Mouse (Mus musculus) left cerebral cortex, postnatal 4 days (tissue): Measurements from ENCODE around the gene Cacnb4. TPM values are rescaled to one million over a fixed set of nuclear protein-coding genes. Genes with fewer than 3 reads are reported as not detected.

Experiments
- DNase-seq: peaks from one replicate; pipeline ENCODE4 v3.0.0-alpha.2; 2022
- intact Hi-C: fragments of 180-260 bp; cut with DNase I; formaldehyde crosslinking; loops from one replicate; pipeline ENCODE4 v1.15.1; 2025
- total RNA-seq, 2 experiments: library from RNA; stranded (reverse); gene quantifications; 2 replicates each; pipeline ENCODE4 v1.2.3; 2021

Gene Cacnb4
- 10 to 100 TPM; 39.9 to 43.7 TPM for total RNA-seq

DNA sequence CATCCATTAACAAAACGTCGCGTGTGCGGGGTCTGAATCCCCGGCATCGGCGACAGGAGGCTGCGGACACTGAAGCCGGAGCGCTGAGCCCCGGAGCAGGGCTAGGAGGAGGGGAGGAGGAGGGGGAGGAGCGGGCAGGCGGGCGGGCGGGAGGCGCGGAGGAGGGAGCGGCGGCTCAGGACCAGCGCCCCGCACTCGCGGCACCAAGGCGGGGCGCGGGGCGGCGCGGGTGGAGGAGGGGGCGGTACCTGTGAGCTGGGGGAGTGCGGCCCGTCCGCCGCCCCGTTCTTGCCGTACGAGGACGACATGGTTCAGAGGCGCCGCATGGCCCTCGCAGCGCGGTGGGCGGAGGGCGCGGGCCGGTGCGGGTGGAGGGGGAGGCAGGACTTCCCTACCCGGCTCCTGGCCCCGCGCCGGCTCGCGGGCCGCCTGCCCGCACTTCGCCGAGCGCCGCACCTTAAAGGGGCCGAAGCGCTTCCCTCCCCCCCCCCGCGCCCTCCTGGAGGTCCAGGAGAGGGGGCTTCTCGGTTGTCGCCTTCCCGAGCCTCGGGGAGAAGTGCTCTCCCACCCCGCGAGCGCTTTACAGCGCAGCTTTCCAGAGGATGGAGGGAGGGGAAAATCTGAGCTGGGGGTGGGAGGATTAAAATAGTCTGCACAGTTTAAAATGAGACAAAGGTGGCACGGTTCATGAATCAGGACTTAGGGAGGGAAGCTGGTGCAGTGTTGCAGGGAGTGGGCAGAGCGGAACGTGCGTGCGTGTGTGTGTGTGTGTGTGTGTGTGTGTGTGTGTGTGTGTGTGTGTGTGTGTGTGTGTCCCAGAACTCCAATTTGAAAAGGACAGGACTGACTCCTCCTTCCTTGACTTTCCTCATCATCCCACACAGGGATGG is at the start of gene Cacnb4:
Cacnb4 (minus strand) TSS at position 809 of the 890 bp plus-strand sequence.
- intact Hi-C loops: no loop called here
- peak; percentile 74 for DNase-seq

DNA sequence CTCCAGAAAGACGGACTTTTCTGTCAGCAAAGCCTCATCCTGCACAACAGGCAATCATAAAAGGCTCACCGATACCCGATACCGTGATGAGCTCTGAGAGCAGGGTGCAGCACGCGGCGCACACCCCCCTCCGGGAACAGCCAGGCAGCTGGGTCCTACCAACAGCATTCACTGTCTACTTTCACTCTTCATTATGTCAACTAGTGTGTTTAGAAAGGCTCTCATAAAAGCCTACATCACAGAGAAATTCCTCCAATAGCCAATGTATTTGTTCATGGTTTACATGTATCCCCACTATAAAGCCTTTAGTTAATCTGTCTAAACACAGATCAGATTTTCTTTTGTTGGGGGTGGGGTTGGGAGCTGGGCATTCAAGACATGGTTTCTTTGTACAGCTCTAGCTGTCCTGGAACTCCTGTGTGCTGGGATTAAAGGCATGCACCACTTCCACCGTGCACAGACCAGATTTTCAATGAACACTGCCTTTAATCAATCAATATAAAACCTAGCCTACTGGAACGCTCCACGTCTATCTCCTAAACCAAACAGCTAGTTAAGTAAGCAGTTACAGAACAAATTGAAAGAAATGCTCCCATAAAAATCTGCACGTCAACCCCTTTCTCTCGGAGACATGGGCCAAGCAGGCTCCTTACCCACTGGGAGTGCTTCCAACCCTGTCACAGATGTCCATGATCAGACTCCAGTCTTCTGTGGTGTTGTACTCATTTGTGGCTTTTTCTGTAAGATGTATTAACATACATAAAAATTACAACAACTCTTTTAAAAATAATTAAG is 43.8 kb upstream of the Cacnb4 start:
- DNase-seq: peak; percentile 20
- intact Hi-C loops: no loop called here

DNA sequence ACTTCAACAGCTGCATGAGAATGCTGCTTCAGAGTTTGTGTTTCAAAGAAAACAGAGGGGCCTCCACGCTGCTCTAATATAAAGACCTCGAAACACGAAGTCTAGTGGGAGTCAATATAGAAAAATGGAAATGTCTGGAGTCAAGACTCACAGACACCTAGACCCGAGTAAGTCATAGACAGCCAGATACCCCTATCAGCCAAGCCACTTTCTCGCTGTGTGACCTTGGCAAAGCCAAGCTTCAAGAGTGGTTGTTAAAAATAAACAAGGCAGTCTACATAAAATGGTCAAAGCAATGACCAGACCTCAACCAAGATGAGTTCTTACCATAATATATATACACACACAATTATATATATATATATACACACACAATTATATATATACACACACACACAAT is 40.4 kb upstream of the Cacnb4 start:
- DNase-seq: no peak
- intact Hi-C loops: no loop called here

DNA sequence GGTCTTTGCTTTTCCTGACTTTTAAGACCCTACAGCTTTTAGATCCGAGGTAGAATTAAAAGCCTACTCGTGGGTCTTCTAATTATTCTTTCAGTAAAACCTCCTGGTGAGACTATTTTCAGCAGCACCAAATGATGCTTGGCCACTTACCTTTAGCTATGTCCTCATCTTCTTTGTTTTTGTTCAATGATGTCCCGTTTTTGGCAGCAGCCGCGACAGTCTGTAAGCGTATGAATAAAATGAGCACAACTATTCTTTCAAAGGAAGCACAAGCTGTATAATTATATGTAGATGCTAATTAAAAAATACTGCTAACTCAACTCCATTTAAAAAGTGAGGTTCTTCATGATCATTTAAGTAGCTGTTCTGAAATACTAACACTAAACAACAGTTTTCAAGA is 38.9 kb upstream of the Cacnb4 start:
- DNase-seq: no peak
- intact Hi-C loops: no loop called here

DNA sequence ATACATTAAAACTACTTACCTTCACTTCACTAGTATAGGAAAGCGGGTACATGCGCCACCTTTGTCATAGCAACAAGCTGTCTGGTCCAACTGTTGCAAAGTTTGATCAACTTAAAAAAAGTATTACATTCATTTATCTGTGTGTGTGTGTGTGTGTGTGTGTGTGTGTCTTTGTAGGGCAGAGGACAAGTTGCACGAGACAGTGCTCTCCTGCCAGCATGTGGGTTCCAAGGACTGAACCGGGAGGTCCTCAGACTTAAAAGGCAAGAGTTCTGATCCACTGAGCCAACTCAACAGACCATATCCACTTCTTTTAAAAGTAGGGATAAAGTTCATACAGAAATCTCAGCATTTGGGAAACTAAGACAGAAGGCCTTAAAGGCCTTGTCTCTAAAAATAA is 37.5 kb upstream of the Cacnb4 start:
- DNase-seq: no peak
- intact Hi-C loops: no loop called here

DNA sequence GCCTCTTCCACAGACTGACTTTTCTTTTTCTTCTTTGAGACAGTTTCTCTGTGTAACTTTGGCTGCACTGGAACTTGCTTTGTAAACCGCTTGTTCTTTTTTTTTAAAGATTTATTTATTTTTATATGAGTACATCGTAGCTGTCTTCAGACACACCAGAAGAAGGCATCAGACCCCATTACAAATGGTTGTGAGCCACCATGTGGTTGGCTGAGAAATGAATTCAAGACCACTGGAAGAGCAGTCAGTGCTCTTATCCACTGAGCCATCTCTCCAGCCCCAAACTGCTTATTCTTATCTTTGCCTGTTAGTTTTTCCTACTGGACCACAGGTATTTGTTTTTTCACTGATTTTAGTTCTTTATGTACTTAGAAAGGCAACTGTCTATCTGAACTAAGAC is 34.2 kb upstream of the Cacnb4 start:
- no peak for DNase-seq

DNA sequence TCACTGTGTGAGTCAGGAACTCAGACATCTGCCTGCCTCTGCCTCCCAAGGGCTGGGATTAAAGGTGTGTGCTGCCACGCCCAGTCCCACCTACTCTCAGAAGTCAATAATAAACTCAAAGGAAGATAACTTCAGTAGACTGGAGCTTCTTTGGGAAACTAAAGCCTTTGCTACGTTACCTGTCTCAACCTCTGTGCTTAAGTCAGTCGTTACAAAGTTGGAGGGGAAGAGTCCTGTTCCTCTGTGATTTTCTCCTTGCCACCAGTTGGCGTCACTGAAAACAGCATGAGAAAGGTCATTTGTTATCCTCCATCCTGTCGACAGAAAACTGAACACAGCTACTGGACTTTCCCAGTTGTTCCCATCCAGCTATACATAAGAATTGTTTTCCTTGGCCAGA is 32.8 kb upstream of the Cacnb4 start:
- no peak for DNase-seq
- intact Hi-C loops: loop anchor here (10.0 kb wide), 1 partner anchor 75 kb away; no protein-coding TSS in a partner anchor

More for the DNA sequence above, 34.2 kb upstream of the Cacnb4 start:
- intact Hi-C loops: no loop called here

DNA sequence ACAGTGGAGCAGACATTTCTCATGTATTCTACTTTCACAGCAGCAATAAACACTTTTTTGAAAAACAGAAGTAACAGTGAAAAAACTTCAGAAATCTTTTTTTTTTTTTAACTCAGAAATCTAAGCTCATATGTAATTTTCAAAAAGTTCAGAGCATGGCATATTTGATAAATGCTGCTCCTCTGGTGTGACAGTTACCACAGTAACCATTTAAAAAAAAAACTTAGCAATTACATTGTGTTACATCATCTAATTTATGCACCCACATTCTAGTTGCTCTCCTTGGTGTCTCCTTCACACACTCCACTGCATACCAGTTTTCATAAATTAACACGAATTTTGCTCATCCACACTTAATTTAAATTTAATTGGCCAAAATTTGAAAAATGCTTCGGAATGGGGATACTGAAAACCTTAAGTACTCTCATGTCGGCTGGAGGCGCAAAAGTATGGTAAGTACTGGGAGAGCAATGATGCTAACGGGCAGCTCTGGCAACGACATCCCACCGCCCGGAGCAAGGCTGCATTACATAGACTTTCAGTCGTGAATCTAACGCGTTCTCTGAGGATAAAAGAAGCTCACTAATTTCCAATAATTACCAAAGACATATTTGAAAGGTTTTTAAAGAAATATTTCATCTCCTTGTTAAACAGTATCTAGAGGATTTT is 24.9 kb upstream of the Cacnb4 start:
- intact Hi-C loops: loop anchor here (10.0 kb wide), 1 partner anchor 67 kb away; no protein-coding TSS in a partner anchor
- no peak for DNase-seq

DNA sequence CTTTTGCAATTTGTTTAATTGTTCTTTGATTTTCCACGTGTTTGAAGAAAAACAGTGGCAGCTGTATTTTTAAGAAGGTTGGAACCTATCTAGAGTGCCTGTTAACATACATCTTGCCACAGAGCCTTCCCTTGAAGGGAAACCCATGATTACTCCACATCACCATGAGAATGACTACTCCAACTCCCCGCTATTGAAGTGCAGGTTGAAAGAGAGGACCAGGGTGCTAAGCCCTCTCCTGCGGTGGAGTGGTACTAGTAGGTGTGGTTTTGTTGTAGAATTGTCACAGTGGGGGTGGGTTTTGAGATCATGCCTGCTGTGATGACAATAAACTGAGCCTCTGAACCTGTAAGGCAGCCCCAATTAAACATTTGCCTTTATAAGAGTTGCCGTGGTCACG is 23.7 kb upstream of the Cacnb4 start:
- intact Hi-C loops: loop anchor here (10.0 kb wide), 1 partner anchor 66 kb away; no protein-coding TSS in a partner anchor
- no peak for DNase-seq

DNA sequence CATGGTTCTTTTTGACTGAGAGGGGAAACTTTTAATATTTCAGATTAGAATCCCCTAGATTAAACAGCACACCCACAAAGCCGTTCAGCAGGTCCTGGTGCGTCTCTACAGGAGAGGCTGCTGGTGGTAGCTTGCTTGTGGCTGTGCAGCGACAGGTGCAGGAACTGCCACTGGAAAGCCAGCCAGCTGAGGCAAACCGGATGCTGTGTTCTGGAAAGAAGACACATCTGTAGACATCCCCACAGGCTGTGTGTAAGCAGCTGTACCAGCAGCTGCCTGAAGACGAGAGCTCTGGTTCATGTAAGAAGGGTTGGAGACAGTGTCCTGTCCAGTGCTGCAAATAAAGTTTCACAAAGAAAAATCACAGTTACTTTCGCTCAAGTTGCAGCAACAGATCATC is 18.0 kb upstream of the Cacnb4 start:
- DNase-seq: no peak
- intact Hi-C loops: no loop called here

DNA sequence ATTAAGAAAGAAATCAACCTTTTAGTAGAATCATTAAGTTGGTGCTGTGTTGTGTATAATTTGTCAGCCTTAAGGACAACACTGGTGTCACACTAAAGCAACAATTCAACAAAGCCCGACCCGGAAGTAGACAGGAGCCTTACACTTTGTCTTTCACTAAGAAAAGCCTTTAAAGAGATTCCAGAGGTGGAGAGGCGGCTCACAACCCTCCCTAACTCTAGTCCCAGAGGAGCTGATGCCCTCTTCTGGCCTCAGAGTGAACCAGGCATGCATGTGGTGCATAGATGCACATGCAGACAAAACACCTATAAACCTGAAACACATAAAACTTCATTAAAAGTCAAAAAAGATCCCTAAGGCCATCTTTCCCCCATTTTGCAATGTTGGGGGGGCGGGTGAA is 15.1 kb upstream of the Cacnb4 start:
- DNase-seq: no peak
- intact Hi-C loops: no loop called here

DNA sequence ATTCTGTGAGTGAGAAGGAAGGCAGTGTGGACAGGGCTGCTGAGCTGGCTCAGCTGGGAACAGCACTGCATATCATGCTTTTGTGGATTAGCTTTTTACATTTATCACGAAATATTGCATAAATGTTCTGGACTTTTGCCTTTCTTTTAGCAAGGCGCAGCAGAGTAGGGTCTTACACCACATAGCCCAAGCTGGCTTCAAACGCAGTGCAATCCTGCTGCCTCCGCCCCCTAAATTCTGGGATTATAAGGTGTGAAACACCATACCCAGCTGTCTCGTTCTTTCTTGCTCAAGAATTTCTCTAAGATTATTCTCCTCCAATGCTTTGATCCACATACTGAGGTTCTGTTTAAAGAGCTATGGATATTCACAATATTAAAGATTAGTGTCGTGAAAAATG is 10.0 kb upstream of the Cacnb4 start:
- no peak for DNase-seq
- intact Hi-C loops: no loop called here

DNA sequence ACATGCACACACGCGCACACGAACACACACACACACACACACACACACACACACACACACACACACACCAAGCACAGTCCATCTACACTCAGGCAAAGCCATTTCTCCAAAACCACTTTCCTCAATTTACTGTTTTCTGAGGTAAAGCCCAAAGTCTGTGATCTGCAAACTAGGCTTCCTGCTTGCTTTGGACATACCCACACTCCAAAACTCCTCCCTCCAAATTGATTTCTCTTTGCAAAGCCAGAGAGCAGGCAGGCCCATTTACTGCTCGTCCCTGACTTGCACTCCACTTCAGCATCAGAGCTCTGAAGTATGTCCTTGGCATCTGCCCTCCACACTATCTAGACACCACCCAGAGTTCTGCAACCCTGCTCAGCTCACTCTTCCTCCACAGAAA is 958 bp upstream of the Cacnb4 start:
- no peak for DNase-seq

DNA sequence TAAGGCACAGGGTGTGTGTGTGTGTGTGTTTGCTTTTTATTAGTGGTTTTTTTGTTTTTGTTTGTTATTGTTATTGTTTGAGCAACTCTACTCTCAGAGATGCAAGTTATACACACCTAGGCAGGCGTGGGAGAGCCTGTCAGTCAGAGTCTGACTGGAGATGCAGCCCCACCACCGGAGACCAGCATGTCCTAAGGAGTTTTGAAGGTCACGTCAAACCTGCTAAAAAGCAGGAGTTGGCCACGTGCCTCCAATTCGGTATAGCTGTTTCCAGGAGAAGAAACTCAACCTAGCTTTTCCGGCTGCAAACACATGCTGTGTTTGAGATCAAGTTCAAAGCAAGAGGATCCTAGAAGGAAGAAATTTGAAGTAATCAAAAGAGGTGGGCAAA is 277 bp upstream of the Cacnb4 start:
- intact Hi-C loops: no loop called here
- DNase-seq: peak; percentile 33

More for the DNA sequence above, 958 bp upstream of the Cacnb4 start:
- intact Hi-C loops: no loop called here

DNA sequence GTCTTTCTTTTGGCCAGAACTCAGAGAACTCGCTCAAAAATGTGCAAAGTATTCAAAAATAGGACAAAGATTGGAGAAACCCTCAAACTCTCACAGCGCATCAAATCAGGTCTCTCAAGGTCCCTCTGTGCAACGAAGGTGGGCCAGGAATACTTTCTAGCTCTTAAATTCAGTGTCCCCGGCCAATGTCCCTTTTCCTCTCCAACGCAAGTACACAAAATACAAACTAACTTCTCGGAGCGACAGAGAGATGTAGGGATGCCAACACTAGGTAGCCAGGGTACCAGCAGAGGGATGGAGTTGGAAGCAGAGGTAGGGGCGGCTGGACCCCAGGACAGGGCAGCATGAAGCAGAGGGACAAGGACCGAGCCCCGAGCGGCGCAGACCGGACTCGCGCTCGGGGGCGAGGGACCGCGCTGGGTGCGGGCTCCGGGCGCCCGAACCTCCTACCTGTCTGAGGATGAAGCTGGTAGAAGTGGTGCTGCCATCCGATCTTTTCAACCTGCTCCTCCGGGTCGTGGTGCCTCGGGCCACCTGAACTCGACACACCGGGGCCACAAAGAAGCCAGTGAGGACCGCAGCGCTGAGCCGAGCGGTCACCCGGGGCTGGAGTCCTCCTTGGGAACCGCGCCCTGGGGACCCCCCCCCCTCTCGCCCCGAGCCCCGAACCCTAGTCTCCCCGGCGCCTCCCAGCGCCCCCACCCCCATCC is 1.2 kb downstream of the Cacnb4 start:
- intact Hi-C loops: no loop called here
- peak; percentile 6 for DNase-seq

DNA sequence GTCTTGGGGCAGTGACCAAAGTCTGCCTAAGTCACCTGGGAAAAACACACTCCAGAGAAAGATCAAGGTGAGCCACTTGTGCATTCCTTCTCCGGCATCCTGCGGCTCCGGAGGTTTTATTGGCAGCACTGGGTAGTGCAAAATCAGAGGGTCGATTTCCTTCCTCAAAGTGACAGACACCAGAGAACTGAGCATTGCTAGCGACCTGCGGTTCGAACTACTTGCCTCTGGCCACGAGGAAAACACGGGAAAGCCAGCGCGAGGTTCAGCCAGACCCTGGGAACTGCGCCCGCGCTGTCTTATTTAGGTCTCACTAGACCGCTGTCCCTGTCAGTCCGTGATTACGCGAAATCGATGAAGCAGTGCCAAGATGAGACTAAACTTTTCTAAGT is 1.7 kb downstream of the Cacnb4 start:
- peak; percentile 26 for DNase-seq

DNA sequence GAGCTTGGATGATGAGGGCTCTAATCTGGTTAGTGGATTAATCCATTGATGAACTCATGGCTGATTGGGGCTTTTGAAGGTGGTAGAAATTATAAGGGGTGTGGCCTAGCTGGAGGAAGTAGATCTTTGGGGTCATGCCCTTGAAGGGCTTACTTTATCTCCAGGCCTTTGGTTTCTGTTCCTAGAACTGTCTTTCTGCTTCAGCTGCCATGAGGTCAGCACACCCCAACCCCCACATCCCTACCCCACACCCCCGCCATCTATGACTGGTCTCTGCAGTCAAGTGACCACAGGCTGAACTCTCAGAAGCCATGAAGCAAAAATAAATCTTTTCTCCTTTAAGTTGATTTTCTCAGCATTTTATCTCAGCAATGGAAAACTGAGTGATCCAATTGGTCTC is 3.5 kb downstream of the Cacnb4 start:
- intact Hi-C loops: no loop called here

More for the DNA sequence above, 1.7 kb downstream of the Cacnb4 start:
- intact Hi-C loops: no loop called here

DNA sequence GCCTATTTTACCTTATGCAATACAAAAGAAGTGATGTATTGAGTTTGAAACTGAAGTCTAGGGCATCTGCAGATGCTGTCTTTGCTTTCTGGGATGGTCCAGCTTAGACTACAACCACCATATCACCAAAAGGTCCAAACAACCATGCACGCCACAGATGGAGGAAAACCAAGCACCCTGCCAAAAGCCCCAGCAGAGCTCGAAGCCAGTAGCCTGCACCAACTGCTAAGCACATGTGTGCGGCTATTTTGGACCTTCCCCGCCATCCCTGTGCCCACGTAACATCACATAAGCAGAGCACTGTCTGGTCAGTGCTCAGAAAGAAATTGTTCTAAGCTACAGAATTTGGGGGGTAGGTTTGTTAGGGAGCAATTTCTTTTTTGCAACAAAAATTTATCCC is 5.9 kb downstream of the Cacnb4 start:
- peak; percentile 12 for DNase-seq
- intact Hi-C loops: no loop called here

More for the DNA sequence above, 3.5 kb downstream of the Cacnb4 start:
- no peak for DNase-seq

DNA sequence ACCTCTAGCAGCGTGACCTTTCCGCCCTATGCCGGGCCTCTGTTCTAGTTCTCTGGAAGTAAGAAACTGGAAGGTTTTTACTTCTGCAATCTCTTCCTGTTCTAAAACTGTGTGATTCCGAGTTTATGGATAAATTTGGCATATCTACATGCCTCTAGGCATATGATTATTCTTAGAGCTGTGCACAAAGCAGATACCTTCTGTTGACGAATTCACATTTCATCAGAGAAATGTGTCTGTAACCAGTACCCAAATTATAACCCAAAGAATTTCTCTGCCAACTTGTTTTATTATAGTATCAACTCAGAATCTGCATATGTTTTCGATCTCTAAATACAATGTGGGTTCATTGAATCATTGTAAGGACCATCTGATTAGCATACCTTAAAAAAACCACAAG is 8.2 kb downstream of the Cacnb4 start:
- intact Hi-C loops: no loop called here
- no peak for DNase-seq

DNA sequence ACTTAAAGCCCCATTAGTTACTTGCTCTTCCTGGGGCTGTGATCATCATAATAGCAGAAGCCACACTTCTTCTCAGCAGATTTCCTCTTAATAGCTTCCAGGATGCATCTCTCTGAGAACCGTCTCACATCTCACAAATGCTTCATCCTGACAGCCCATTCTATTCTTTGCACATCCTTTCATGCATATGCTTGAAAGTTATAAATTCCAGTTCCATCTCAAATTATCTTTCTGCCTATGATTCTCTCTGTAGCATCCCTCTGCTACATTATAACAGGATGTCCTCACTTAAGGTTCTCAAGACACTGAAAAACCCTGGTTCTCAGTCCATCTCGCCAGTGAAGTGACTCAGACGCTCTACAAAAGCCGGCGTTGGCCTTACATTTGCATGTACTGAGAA is 19.9 kb downstream of the Cacnb4 start:
- no peak for DNase-seq
- intact Hi-C loops: no loop called here

DNA sequence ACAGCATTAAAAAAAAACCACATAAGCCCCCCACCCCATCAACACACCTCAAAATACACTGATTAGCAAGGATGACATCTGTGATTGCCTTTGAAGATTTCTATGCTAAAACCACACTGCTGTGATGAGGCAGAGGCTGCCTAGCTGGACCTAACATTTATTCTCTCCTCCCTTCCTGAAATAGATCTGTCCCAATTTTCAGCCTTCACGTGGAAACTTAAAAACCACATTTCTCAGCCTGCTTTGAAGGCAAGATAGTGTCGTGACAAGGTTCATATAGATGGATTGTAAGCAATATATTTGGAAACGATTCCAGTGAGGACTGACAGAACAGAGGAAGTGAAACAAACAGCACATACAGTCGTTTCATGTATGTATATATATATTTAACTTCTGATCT is 22.1 kb downstream of the Cacnb4 start:
- intact Hi-C loops: no loop called here
- no peak for DNase-seq
